In the genomic region with DNA sequence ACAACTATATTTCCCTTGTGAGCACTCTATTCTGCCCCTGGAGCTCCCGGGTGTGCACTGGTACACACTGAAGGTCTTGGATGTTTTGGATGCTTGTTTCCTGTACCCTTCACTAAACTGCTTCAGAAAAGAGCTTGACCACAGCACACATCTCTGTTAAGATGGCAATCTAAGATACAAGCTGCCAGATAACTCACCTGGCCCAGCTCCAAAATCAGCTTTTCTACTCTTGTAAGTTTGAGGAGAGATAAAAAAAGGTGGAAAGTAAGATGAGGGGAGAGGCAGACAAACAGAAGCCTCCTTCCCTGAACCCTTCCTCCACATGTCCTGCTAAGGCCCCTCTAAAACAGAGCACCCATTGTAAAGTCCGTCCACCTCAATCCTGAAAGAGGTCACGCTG, we compare ENCODE assay signal across 15 mouse cellular contexts.
DNase-seq lines count a peak whose midpoint lies in the region; ATAC-seq and TF ChIP-seq lines count a peak whose summit lies in the region.
"Had no signal": no experiment of that assay in that cellular context is flagged by ENCODE, and none has a peak within 500 bp of the region (broad histone marks: within the 10 kb centered on the region; RNA-seq: fewer than 3 reads in every experiment).

No protein-coding gene starts in this region.

- no peak for TF ChIP-seq CTCF in MEL (IDR thresholded peaks at IDR 0.05 in 2 of 3, conservative IDR thresholded peaks at IDR 0.05 in 1 of 3; ENCODE audit: control insufficient read depth in 1 of 3, insufficient read depth in 1 of 3, low read depth in 2 of 3, low read length in 3 of 3, poor library complexity in 1 of 3, severe bottlenecking in 1 of 3)

- H3K4me1 ChIP-seq in heart, embryonic 12.5 days (replicated peaks): peaks cover 31% of the 10 kb centered on the region
- peaks cover 39% of the 10 kb centered on the region for H3K4me1 ChIP-seq in liver, embryonic 15.5 days (replicated peaks)
- H3K4me1 ChIP-seq in liver, embryonic 11.5 days (replicated peaks; ENCODE audit: control insufficient read depth, insufficient read depth, low read length): peaks cover 27% of the 10 kb centered on the region
- H3K4me1 ChIP-seq in MEL (ENCODE audit: control insufficient read depth in 1 of 2, insufficient read depth in 2 of 2, low read length in 2 of 2): peaks cover 17 to 47% of the 10 kb centered on the region in 2 experiments
- H3K4me1 ChIP-seq in limb, embryonic 14.5 days (ENCODE audit: control insufficient read depth, insufficient read depth, low read length): peaks cover 17% of the 10 kb centered on the region

- H3K4me3 ChIP-seq in heart, embryonic 12.5 days: no peak overlapping the region
- no peak overlapping the region for H3K4me3 ChIP-seq in liver, embryonic 15.5 days (replicated peaks)
- no peak overlapping the region for H3K4me3 ChIP-seq in liver, embryonic 11.5 days (ENCODE audit: low read depth, low read length)
- H3K4me3 ChIP-seq in MEL (ENCODE audit: control insufficient read depth in 1 of 2, insufficient read depth in 1 of 2, low read depth in 2 of 2, low read length in 2 of 2): no peak overlapping the region
- H3K4me3 ChIP-seq in limb, embryonic 14.5 days (replicated peaks; ENCODE audit: low read length): no peak overlapping the region

- H3K36me3 ChIP-seq in heart, embryonic 12.5 days: 0 out of 2 replicates have a peak, but pooled peaks cover 8% of the 10 kb centered on the region
- H3K36me3 ChIP-seq in liver, embryonic 15.5 days (replicated peaks): 0 out of 2 replicates have a peak, but pooled peaks cover 4% of the 10 kb centered on the region
- H3K36me3 ChIP-seq in liver, embryonic 11.5 days (ENCODE audit: control insufficient read depth, insufficient read depth, low read length): peaks cover 6% of the 10 kb centered on the region; the same call in 1 of the 2 replicates
- peaks cover 0 to 43% of the 10 kb centered on the region in 2 experiments; a peak in 3 of 4 replicates for H3K36me3 ChIP-seq in MEL (ENCODE audit: control insufficient read depth in 1 of 2, insufficient read depth in 2 of 2, low read length in 2 of 2)
- H3K36me3 ChIP-seq in limb, embryonic 14.5 days (ENCODE audit: control insufficient read depth, insufficient read depth, low read length): no peaks in the 10 kb centered on the region

- no peak overlapping the region for H3K4me2 ChIP-seq in heart, embryonic 12.5 days
- H3K4me2 ChIP-seq in liver, embryonic 15.5 days: no peak overlapping the region; the same call in 1 of the 2 replicates
- H3K4me2 ChIP-seq in liver, embryonic 11.5 days: no peak overlapping the region
- H3K4me2 ChIP-seq in limb, embryonic 14.5 days (replicated peaks; ENCODE audit: low read depth, low read length, severe bottlenecking): no peak overlapping the region; the same call in 1 of the 2 replicates

- intact Hi-C loops in gastrocnemius, postnatal 14 days (cut with DNase I; ENCODE audit: low total_unique reads): no loop called here

- no peak for TF ChIP-seq POLR2A in MEL (IDR thresholded peaks at IDR 0.05; ENCODE audit: control insufficient read depth in 1 of 2, insufficient read depth in 1 of 2, low read depth in 1 of 2, low read length in 2 of 2, poor library complexity in 1 of 2)
- no peak for TF ChIP-seq POLR2A in limb, embryonic 14.5 days (IDR thresholded peaks at IDR 0.05; ENCODE audit: borderline replicate concordance, extremely low read depth, insufficient read depth, insufficient read length)

- no peaks in the 10 kb centered on the region for H3K27me3 ChIP-seq in heart, embryonic 12.5 days (replicated peaks)
- H3K27me3 ChIP-seq in liver, embryonic 15.5 days: no peaks in the 10 kb centered on the region
- H3K27me3 ChIP-seq in liver, embryonic 11.5 days (replicated peaks; ENCODE audit: control insufficient read depth, insufficient read depth, low read length): no peaks in the 10 kb centered on the region
- no peaks in the 10 kb centered on the region for H3K27me3 ChIP-seq in MEL (ENCODE audit: control insufficient read depth in 1 of 2, insufficient read depth in 2 of 2, low read length in 2 of 2)
- no peaks in the 10 kb centered on the region for H3K27me3 ChIP-seq in limb, embryonic 14.5 days (ENCODE audit: control insufficient read depth, insufficient read depth, low read length)

- no peaks in the 10 kb centered on the region for H3K9me3 ChIP-seq in heart, embryonic 12.5 days (replicated peaks)
- no peaks in the 10 kb centered on the region for H3K9me3 ChIP-seq in liver, embryonic 15.5 days (replicated peaks)
- no peaks in the 10 kb centered on the region for H3K9me3 ChIP-seq in liver, embryonic 11.5 days (ENCODE audit: control insufficient read depth, low read length)
- no peaks in the 10 kb centered on the region for H3K9me3 ChIP-seq in MEL (replicated peaks; ENCODE audit: insufficient read depth, low read length)
- H3K9me3 ChIP-seq in limb, embryonic 14.5 days (ENCODE audit: control insufficient read depth, low read length): no peaks in the 10 kb centered on the region

- H3K9ac ChIP-seq in heart, embryonic 12.5 days: no peak overlapping the region
- H3K9ac ChIP-seq in liver, embryonic 15.5 days: no peak overlapping the region
- no peak overlapping the region for H3K9ac ChIP-seq in liver, embryonic 11.5 days (ENCODE audit: low read depth, low read length)
- no peak overlapping the region for H3K9ac ChIP-seq in MEL (ENCODE audit: control insufficient read depth, low read depth, low read length, poor library complexity, severe bottlenecking)
- H3K9ac ChIP-seq in limb, embryonic 14.5 days (ENCODE audit: low read depth, low read length, severe bottlenecking): no peak overlapping the region

- no peak for DNase-seq in heart, adult 11 months
- no peak for DNase-seq in liver, embryonic 11.5 days (ENCODE audit: low spot score)
- DNase-seq in MEL (ENCODE audit: low read depth, low spot score): no peak
- no peak for DNase-seq in limb, embryonic 14.5 days (ENCODE audit: low spot score)
- no peak for DNase-seq in right cerebral cortex, postnatal 36 days (ENCODE audit: low spot score in 2 of 2)
- no peak for DNase-seq in gastrocnemius, postnatal 14 days
- DNase-seq: cerebellum, postnatal 14 days; kidney, adult 9 months; kidney, postnatal 4 days; layer of hippocampus, postnatal 36 days; midbrain, embryonic 14.5 days; thymus, adult 18-20 months had no signal

- no peak for TF ChIP-seq EP300 in MEL (IDR thresholded peaks at IDR 0.05; ENCODE audit: low read depth in 1 of 2, low read length in 2 of 2)

- 68% methylated on average over 3 of the region's 3 CpGs for WGBS in heart, embryonic 12.5 days
- WGBS in liver, embryonic 15.5 days (ENCODE audit: insufficient replicate concordance): 70% methylated on average over 3 of the region's 3 CpGs
- WGBS in liver, embryonic 11.5 days: 75% methylated on average over 3 of the region's 3 CpGs
- WGBS in limb, embryonic 14.5 days: 53% methylated on average over 3 of the region's 3 CpGs

- TF ChIP-seq RAD21 in MEL (IDR thresholded peaks at IDR 0.05; ENCODE audit: low read depth, low read length): no peak

- H3K27ac ChIP-seq in heart, embryonic 12.5 days (ENCODE audit: poor library complexity, severe bottlenecking): 0 out of 2 replicates have a peak overlapping the region, but pooled peaks have one; percentile 27
- peak overlapping the region; percentile 49 for H3K27ac ChIP-seq in liver, embryonic 15.5 days (replicated peaks)
- H3K27ac ChIP-seq in liver, embryonic 11.5 days (ENCODE audit: low read depth, low read length): no peak overlapping the region
- no peak overlapping the region for H3K27ac ChIP-seq in MEL (ENCODE audit: control insufficient read depth, low read depth, low read length)
- H3K27ac ChIP-seq in limb, embryonic 14.5 days (replicated peaks; ENCODE audit: low read depth, low read length): peak overlapping the region; percentile 33; the same call in 1 of the 2 replicates

- H3K79me2 ChIP-seq in MEL (ENCODE audit: control insufficient read depth, insufficient read depth, low read length, poor library complexity): no peaks in the 10 kb centered on the region

- ATAC-seq in heart, embryonic 12.5 days (ENCODE audit: insufficient number of reproducible peaks, low FRiP score): no peak
- ATAC-seq in liver, embryonic 15.5 days (ENCODE audit: insufficient read depth): no peak
- no peak for ATAC-seq in liver, embryonic 11.5 days (replicated peaks; ENCODE audit: low FRiP score)
- ATAC-seq in limb, embryonic 14.5 days (ENCODE audit: low FRiP score, low read depth): no peak
- ATAC-seq: inflammation-experienced regulatory T-cells, adult 6 months had no signal

TF ChIP-seq in MEL, 35 proteins besides CTCF, POLR2A, EP300 and RAD21:
- TF ChIP-seq NELFE (IDR thresholded peaks at IDR 0.05; ENCODE audit: low read depth, low read length): no peak
- TF ChIP-seq GATA1 (IDR thresholded peaks at IDR 0.05; ENCODE audit: low read depth, low read length): peak; percentile 36; the same call in 1 of the 2 replicates
- no peak for TF ChIP-seq MAZ (IDR thresholded peaks at IDR 0.05; ENCODE audit: low read depth, low read length)

Comparison
In these comparisons a context has a peak if more than half of its experiments do, and no peak if none do; other contexts are left out.
1. H3K27ac ChIP-seq: peak in heart, embryonic 12.5 days (single experiment), liver, embryonic 15.5 days (single experiment) and limb, embryonic 14.5 days (single experiment); none in liver, embryonic 11.5 days (single experiment) and MEL (single experiment).